Mouse (Mus musculus) MN1 (cell line): ENCODE results near the gene Cpeb3.
"Not testable (repeated sequence)": the region's sequence is repeated elsewhere in the genome, so short reads cannot be mapped to it uniquely, and the experiment has no call there.

Experiments used
- DNase-seq: peaks from one replicate; pipeline ENCODE4 v3.0.0-alpha.2; 2016; ENCODE audit warnings: low spot score

Gene Cpeb3

DNA sequence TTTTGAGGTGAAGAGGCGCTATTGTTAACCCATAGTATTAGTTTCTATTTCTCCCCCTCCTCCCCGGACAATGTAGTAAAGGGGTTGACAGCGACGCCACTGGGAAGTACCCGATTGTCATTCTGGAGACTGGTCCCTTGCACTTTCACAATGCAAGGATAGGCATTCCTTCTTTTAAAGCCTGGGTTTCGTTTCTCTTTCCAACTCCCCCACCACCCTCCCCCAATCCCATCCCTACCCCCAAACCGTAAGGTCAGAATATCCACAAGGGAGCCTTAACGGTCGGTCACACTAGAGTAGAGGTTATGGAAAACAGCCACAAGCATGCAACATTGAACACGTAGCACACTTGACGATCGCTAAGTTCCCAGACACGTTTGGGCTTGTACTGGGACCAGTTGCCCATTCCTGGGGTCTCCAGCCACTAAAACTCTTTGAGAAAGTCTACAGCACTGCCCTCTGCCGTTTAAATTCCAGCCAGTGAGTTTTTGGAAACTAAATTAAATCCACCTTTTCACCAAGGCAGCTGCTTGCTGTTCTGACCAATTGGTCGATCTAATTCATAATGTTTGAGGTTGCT, at the start of gene Cpeb3:
TSS of gene Cpeb3 (minus strand) at position 426 of the 580 bp plus-strand sequence.
- peak; percentile 60 for DNase-seq

DNA sequence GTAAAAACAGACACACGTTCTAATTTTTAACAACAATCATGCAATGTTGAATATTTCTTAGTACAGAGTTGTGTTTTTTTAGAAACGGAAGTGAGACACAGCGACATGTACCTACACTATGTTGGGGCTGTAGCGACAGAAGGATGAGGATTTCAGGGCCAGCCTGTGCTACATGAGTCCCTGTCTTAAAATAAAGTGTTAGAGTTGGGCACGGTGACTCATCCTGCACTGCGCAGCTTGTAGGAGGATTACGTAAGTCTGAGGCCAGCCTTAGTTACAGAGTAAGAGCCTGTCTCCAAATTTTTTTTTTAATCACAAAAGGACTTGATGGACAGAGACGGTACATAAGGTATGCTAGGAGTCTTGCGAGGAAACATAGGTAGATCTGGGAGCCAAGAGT, 46.9 kb upstream of the Cpeb3 start:
- no peak for DNase-seq

DNA sequence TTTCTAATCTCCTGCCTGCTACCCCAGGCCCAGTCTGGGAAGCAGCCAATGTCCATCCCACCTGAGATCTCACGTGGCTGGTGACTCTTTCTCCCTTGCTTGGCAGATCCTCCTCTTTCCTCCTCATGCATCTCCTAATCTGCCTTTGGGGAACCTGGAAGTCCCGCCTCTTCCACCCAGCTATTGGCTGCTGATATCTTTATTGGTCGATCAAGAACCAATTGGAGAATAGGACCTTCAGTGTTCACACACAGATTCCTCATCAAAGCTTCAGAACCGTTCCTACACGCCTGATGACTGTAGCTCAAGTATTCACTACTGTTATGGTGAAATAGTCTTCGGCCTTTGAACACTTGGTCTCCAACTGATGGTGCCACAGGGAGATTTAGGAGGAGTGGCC, 43.7 kb upstream of the Cpeb3 start:
- no peak for DNase-seq

DNA sequence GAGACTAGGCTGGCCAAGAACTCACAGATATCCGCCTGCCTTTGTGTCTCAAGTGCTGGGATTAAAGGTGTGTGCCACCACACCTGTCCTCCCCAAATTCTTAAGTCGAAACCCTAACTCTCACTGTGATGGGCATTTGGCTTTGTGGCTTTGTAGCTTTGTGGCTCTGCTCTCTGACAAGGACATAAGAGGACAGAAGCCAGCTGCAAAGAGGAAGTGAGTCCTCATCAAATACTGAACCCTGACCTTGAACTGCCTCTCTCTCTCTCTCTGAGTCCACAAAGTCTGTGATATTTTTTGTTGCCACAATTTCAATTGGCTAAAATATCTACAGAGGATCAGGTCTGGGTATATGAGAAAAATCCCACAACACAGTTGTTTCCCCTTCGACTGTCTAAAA, 39.8 kb upstream of the Cpeb3 start:
- DNase-seq, result no peak

GRCm38 (mm10) chr19:37246859-37247258, 38.5 kb upstream of the Cpeb3 start:
- no peak for DNase-seq

GRCm38 (mm10) chr19:37242707-37243106, 34.3 kb upstream of the Cpeb3 start:
- no peak for DNase-seq

DNA sequence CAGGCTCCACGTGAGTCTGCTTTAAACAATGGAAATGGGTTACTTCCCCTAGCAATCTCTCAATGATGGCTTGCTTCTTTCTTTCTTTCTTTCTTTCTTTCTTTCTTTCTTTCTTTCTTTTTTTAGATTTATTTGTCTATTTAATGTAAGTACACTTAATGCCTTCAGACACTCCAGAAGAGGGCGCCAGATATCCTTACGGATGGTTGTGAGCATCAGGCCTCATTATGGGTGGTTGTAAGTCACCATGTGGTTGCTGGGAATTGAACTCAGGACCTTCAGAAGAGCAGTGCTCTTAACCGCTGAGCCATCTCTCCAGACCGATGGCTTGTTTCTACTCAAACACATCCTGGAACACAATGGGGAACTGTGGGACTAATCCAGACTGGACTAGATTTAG, 32.8 kb upstream of the Cpeb3 start:
- DNase-seq, result no peak

DNA sequence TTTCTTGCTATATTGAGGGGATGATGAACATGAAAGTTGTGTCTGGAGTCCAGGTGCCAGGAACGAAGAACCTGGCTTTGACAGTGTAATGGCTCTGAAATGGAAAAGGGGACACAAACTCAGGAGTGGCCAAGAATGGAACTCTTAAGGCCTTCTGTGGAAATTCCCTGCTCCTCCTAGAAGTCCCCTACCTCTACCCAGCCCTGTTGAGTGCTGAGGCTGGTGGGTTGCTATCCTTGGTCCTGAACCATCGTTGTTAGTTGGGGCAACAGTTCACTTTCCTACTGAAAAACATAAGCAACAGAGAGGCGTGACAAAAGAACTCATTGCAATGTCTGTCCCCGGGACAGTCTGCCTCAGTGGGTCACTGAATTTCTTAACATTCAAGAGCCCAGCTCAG, 30.7 kb upstream of the Cpeb3 start:
- DNase-seq, result no peak

- DNase-seq, result no peak
Measured at GRCm38 (mm10) chr19:37238651-37239050, 30.2 kb upstream of the Cpeb3 start.

DNA sequence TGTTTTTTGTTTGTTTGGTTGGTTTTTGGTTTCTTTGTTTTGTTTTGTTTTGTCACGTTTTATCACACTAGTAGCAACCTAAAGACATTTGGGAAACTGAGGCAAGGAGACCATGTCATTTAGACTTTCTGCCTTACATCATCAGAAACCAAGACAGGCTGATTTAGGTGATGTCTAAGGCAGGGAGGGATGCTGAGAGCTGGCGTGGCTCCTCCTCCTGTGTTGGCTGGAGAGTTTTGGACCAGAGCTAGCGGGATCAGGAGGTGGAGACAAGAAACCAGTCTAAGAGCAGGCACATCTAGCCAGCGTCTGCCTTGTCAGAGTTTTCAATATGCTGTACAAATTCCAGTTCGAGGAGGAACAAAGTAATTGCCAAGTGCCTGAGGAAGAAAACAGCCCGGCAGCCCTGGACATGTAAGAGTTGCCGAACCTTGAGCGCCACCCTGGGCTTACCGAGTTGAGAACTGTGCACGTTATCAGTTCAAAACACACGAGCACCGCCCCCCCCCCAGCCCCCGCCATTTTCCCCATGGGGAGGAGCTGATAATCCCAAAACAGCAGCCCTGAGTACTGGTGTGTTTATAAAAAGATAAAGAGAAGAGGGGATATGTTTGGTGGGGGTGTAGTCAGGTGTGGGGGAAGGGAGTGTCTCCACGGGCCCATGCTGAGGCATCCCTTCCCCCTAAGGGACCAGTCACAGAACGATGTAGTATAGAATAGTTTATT, 29.5 kb upstream of the Cpeb3 start:
- DNase-seq, result peak; percentile 9

DNA sequence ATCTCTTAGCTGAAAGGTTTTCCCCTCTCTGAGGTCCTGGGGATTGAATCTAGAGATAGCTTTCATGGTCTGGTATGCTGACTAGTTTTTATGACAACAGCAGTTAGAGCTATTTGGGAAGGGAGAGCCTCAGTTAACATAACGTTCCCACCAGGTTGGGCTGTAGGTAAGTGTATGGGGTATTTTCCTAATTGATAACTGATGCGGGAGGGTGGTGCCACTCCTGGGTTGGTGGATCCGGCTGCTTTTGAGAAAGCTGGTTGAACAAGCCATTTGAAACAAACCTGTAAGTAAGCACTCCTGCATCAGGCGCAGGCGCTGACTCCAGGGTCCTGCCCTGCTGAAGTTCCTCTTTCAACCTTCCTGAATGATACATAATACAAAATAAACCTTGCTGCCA, 28.9 kb upstream of the Cpeb3 start:
- DNase-seq, result no peak

DNA sequence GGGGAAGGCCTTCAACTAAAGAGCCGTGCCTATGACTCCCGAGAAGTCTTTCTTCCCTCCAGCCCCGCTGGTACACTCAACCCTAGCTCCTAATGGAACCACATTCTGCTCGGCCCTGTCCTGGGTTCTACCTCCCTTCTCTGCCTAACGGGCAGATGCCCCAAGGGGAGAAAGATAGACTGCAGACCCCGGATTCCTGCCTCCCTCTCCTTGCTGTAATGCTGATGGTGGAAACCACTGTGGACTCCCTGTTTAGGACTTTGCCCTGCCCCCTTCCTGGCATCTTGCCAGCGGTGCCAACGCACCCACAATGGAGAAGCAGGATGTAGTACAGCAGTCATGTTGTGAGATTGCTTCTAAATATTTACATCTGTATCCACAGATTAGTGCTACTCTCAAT, 27.4 kb upstream of the Cpeb3 start:
- DNase-seq, result no peak

GRCm38 (mm10) chr19:37233561-37234539, 25.4 kb upstream of the Cpeb3 start:
- no peak for DNase-seq

GRCm38 (mm10) chr19:37232598-37232997, 24.2 kb upstream of the Cpeb3 start:
- not testable (repeated sequence) for DNase-seq

- DNase-seq, result no peak
Measured at GRCm38 (mm10) chr19:37225197-37225862, 16.9 kb upstream of the Cpeb3 start.

DNA sequence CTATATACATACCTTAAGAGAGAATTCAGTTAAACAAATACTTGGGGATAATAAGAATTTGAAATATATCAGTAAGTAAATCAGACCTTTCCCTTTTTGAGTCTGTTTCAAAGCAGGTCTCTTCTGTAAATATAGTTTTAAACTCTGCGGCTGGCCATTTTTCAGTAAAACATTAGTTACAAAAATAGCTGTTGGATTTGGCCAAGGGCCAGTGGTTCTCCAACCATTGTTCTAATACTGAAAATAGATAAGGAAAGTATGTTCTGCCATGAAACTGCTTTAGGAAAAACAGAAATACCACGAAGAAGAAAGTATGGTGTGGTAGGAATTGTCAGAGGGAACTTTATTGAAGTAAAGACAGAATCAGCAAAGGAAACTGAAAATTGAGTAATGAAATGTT, 6.3 kb upstream of the Cpeb3 start:
- DNase-seq, result no peak

DNA sequence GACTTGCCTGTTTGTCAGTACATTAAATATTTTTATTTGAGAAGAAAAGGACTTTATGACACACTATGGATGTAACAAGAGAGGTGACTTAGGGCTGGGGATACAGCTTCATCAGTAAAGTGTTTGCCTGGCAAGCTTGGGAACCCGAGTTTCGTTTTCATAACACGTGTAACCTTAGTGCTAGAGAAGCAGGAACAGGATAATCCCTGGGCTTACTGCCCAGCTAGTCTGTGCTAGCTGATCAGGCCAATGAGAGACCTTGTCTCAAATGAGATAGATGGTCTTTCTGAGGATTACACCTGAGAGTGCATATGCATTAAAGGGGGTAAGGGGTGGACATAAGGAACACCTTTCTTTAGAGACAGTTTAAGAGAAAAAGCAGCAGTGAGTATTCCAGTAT, 3.0 kb upstream of the Cpeb3 start:
- DNase-seq, result no peak

DNA sequence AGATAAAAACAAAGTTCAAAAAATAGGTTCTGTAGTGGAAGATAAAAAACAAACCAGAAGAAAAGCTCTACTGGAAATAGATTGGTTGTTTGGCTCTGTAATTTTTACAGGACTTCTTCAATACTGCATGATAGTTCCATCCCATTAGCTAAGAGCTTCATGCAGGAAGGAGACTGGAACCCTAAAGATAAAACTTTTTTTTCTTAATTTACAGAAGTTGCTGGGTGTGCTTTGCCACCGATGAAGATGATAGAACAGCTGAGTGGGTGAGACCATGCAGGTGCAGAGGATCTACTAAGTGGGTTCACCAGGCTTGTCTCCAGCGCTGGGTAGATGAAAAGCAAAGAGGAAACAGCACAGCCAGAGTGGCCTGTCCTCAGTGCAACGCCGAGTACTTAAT, 2.1 kb upstream of the Cpeb3 start:
- no peak for DNase-seq

GRCm38 (mm10) chr19:37209467-37210128, 1.2 kb upstream of the Cpeb3 start:
- DNase-seq, result no peak

DNA sequence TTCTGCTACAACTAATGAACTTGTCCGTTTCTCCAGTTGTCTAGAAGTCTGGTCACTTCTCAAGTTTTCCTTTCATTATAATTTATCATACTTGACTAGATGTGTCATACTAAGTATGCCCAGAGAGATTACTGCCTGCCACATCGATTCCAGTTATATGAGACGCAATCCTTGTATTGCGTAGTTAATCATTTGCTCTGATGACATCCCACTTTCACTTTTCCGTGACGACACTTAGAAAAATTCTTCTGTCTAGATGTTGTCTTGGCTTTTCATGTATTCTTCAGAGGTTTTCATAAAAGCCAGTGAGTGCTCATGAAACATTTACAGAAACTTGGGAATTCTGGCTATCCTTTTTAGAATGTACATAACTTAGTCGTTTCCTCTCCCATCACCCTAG, 585 bp upstream of the Cpeb3 start:
- no peak for DNase-seq

DNA sequence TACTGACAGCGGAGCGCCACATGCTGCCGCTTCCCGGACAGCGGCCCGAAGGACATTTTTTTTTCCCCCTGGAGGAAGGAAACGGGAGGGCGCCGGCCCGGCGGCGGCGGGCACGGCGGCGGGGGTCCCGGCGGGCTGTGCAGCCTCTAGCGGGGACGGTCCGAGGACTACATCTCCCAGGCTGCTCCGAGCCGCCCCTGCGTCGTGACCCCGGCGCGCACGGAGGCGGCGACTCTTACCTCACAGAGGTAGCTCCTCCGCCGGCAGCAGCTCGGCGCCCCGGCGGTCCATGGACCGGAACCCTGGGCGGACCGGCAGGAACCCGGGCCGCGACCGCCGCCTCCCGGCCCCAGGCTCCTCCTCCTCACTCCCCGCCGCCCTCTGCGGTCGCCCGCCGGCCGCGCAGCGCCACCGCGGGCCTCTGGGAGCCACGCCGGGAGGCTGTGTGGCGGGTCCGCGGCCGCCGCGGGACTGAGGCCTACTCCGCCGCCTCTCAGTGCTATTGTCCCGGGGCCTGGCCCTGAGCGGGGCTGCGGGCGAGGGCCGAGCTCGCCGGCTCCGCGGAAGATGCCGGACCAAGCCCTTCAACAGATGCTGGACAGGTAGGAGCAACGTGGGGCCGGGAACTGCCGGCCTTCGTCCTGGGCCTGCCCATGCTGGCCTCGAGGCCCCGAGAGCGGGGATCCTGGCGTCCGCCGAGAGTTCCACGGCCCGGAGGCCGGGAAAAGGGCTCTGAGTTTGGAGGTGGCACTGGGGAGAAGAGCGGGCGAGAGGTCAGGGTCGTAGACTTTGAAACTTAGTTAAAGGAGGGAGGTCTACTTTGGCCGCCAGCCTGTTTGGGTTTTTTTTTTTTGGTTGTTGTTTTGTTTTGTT, 862 bp downstream of the Cpeb3 start, which contains the start of gene March5:
TSS of gene March5 (plus strand) at position 241 of the 873 bp plus-strand sequence.
- peak; percentile 84 for DNase-seq
